Mouse (Mus musculus) intestine, postnatal 0 days (tissue): Measurements from ENCODE around the gene Cox7a2l. TPM values are rescaled to one million over a fixed set of nuclear protein-coding genes. Genes with fewer than 3 reads are reported as not detected.
A peak's percentile ranks its signal among the peaks of the same experiment; 100 is the strongest.

Experiments used
- ATAC-seq: fragments of 200-750 bp; cut with Nextera tagmentation; 2 replicates; pipeline ENCODE4 v1.8.0; 2017; ENCODE audit warnings: mild to moderate bottlenecking, moderate TSS enrichment, moderate library complexity
- H3K27ac ChIP-seq: fragments of 300-500 bp; sonication (generic); 2 replicates; pipeline ENCODE4 v1.5.1; 2014; ENCODE audit warnings: mild to moderate bottlenecking, low read depth, low read length, moderate library complexity
- H3K27me3 ChIP-seq: fragments of 300-500 bp; sonication (generic); replicated peaks from 2 replicates; pipeline ENCODE4 v1.6.1; 2014; ENCODE audit warnings: low read length, mixed read lengths; ENCODE audit not compliant: control insufficient read depth, insufficient read depth
- H3K36me3 ChIP-seq: fragments of 300-500 bp; sonication (generic); 2 replicates; pipeline ENCODE4 v1.6.1; 2014; ENCODE audit warnings: mild to moderate bottlenecking, moderate library complexity; ENCODE audit not compliant: control insufficient read depth, insufficient read depth
- H3K4me1 ChIP-seq: fragments of 300-500 bp; sonication (generic); replicated peaks from 2 replicates; pipeline ENCODE4 v1.6.1; 2014; ENCODE audit warnings: antibody characterized with exemption, low read length, mixed read lengths; ENCODE audit not compliant: control insufficient read depth, insufficient read depth
- H3K4me2 ChIP-seq: fragments of 300-500 bp; sonication (generic); replicated peaks from 2 replicates; pipeline ENCODE4 v1.6.1; 2014; ENCODE audit warnings: low read depth, mild to moderate bottlenecking, moderate library complexity
- H3K4me3 ChIP-seq: fragments of 300-500 bp; sonication (generic); 2 replicates; pipeline ENCODE4 v1.5.1; 2014; ENCODE audit warnings: low read depth, low read length
- H3K9ac ChIP-seq: fragments of 300-500 bp; sonication (generic); 2 replicates; pipeline ENCODE4 v1.6.1; 2014; ENCODE audit warnings: mild to moderate bottlenecking, low read depth, low read length
- H3K9me3 ChIP-seq: fragments of 300-500 bp; sonication (generic); 2 replicates; pipeline ENCODE4 v1.6.1; 2016; ENCODE audit warnings: mixed run types; ENCODE audit not compliant: control insufficient read depth
- CTCF ChIP-seq: sonication (generic); IDR thresholded peaks from 2 replicates; pipeline ENCODE4 v1.5.1; 2016; ENCODE audit warnings: low read depth, mild to moderate bottlenecking, control low read depth, antibody characterized with exemption, moderate library complexity
- WGBS: fragments of 180-500 bp; shearing (Covaris S2); extraction: QIAGEN DNeasy Blood & Tissue Kit; methylation state at CpG from one replicate; pipeline ENCODE4 v1.1.7; 2014; 5-methylcytosine and 5-hydroxymethylcytosine counted together
- polyA plus RNA-seq: library from polyadenylated mRNA; unstranded; fragments of >200 nt; fragmentation: Nextera tagmentation; extraction: Ambion mirVana; gene quantifications from 2 replicates; pipeline ENCODE4 v1.2.1, GENCODE M21; 2015

Cox7a2l gene
- polyA plus RNA-seq, 1 experiment from 2014 or later, result 226 TPM

DNA sequence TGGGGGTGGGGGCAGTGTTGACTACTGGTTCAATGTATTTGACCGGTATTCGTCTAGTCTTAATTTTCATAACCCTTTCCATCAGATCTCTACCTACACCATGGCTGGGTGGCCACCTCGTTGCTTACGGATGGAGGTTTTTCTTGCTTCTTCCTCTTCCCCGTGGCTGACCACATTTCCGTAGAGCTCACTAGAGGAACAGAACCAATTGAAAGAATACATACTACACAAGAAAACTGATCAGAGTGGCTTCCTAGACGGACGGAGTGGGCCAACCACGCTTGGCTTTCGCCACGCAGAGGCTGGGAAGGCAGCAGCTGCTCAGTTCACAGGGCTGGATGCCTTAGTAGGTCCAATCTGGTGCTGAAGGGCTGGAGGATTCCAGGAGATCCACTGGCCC, 38.7 kb upstream of the Cox7a2l start:
- no peaks in the 10 kb centered on the region for H3K9me3 ChIP-seq
- ATAC-seq, result no peak
- no peak overlapping the region for H3K4me2 ChIP-seq
- no peak for TF ChIP-seq CTCF
- H3K27me3 ChIP-seq, result no peaks in the 10 kb centered on the region
- WGBS, result 91% methylated on average over 11 of the region's 11 CpGs
- H3K4me1 ChIP-seq, result no peaks in the 10 kb centered on the region
- H3K9ac ChIP-seq, result no peak overlapping the region
- no peak overlapping the region for H3K27ac ChIP-seq
- H3K36me3 ChIP-seq, result no peaks in the 10 kb centered on the region
- H3K4me3 ChIP-seq, result no peak overlapping the region

DNA sequence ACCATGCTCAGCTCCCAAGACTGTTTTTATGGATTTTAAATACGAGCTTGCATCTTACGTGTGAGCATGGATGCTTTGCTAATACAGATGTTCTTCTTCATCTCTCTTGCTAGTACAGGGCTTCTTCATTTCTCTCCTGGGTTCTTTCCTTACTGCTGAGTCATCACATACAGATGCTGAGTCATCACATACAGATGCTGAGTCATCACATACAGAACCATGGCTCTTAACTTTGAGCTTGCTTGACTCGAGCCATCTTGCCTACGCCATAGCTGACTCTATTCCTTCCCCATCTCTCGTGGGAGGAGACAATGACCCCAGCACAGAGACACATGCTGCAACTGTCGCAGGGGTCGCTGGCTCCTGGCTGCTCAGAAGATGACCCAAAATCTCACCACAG, 37.9 kb upstream of the Cox7a2l start:
- H3K36me3 ChIP-seq, result no peaks in the 10 kb centered on the region

DNA sequence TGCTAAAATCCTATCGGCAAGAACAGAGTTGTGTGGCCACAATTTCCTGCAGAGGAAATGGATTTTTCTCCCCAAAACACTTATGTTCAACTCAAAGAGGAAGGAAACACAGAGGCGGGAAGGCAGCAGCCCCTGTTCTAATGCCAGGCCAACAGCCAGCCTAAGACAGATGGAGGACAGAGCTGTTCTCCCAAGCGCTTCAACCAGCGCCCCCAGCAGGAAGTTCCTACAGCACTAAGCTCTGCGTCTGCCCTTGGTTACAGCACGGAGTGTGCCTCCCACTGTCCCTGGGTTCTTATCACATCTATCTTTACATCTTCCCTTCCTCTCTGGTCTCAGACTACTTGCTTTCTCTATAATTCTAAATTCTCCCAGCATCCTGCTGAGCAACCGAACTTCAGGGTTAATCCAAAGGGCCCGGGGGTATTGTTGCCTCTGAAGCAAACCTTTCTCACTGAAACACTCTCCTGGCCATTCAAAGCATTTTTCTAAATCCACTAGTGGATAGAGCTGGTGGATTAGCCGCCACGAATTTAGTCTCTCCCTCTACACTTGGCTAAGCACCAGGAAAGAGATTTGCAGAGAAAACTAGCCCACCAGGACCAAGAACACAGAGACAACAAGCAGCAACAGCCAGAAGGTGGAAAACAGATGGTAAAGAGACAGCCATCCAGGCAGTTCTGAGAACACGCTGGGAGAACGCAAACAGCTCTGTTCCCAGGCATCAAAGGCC, 31.5 kb upstream of the Cox7a2l start:
- Histone ChIP-seq H3K4me3 (no peak overlapping the region), H3K27ac (no peak overlapping the region), H3K9me3 (no peaks in the 10 kb centered on the region), H3K4me2 (no peak overlapping the region), H3K27me3 (peaks cover 20% of the 10 kb centered on the region; the same call in 1 of the 2 replicates), H3K4me1 (no peaks in the 10 kb centered on the region), H3K9ac (no peak overlapping the region), H3K36me3 (no peaks in the 10 kb centered on the region)
- no peak for ATAC-seq
- WGBS, result 45% methylated on average over 12 of the region's 12 CpGs
- TF ChIP-seq CTCF, result peak; percentile 40

More for the DNA sequence above, 37.9 kb upstream of the Cox7a2l start:
- WGBS, result 91% methylated on average over 7 of the region's 7 CpGs
- TF ChIP-seq CTCF, result no peak
- Histone ChIP-seq H3K9ac (no peak overlapping the region), H3K27me3 (no peaks in the 10 kb centered on the region), H3K27ac (no peak overlapping the region), H3K4me2 (no peak overlapping the region), H3K9me3 (no peaks in the 10 kb centered on the region), H3K4me1 (no peaks in the 10 kb centered on the region), H3K4me3 (no peak overlapping the region)
- no peak for ATAC-seq

DNA sequence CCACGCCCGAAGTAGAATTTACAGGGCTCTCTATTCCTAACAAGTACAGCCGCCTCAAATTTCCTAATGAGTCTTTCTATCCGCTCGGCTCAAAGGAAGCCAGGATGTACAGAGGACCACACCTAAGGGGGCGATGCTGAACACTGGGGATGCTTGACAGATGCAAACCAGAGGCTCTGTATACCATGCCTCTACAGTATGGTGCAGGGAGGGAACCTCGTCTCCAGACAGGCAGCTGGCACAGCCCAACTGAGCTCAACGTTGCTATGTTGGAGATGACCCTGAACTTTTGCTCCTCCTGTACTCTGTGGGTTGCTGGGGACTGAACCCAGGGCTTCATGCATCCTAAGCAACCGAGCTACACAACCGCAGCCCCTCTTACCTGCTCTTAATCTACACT, 30.0 kb upstream of the Cox7a2l start:
- no peaks in the 10 kb centered on the region for H3K36me3 ChIP-seq
- H3K9me3 ChIP-seq, result no peaks in the 10 kb centered on the region
- no peaks in the 10 kb centered on the region for H3K4me1 ChIP-seq
- H3K4me3 ChIP-seq, result no peak overlapping the region
- H3K27ac ChIP-seq, result no peak overlapping the region
- no peak for ATAC-seq
- WGBS, result 55% methylated on average over 10 of the region's 10 CpGs
- H3K4me2 ChIP-seq, result no peak overlapping the region
- H3K9ac ChIP-seq, result no peak overlapping the region
- peaks cover 20% of the 10 kb centered on the region; the same call in 1 of the 2 replicates for H3K27me3 ChIP-seq
- no peak for TF ChIP-seq CTCF

DNA sequence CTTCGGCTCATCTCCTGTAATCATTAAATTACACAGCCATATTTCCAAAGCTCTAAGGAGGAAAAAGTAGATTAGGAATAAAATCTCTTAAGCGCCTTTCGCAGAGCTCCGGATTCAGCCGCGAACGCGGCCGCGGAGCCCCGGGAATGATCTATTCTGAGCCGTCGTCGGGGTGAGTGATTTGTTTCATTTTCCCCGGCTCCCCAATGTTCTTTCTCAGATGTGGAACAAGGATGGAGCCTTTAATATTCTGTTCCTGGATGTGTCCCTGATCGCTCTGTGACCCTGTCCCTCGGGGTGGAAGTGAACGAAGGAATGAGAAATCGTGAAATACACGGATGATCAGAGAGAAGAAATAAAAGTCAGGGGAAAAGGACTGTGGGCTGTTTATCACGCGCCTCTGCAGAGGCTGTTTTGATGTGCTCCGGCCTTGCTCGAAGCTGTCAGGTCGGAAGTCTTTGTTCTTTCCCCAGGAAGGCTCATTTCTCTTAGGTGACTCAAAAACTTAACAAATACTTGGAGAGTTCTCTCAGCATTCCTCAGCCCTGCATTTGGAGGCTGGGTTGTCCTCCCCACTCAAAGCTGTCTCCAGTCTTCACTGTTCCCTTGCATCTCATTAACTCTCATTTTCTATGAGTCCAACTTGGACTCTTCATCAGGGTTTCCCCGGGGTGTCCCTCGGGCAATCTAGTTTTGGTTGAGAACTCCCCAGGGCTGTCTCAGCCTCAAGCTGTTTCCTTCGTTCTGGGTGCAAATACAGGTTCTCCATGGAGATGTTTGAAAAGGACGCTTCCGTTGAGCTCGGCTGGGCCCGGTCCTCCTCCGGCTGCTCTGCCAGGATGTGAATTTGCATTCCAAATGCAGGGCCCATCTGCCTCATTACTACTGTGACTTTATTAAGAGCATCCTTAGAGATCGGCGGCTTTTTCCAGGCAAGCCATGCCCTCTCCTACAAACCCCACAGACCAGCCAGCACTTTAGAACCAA, 28.9 kb upstream of the Cox7a2l start:
- WGBS, result 13% methylated on average over 35 of the region's 35 CpGs
- Histone ChIP-seq H3K4me3 (peak overlapping the region; percentile 31), H3K27ac (no peak overlapping the region), H3K4me1 (no peaks in the 10 kb centered on the region), H3K9ac (no peak overlapping the region), H3K36me3 (no peaks in the 10 kb centered on the region), H3K27me3 (peaks cover 20% of the 10 kb centered on the region; the same call in 1 of the 2 replicates), H3K9me3 (no peaks in the 10 kb centered on the region), H3K4me2 (peak overlapping the region; percentile 57)
- no peak for TF ChIP-seq CTCF
- ATAC-seq, result no peak

DNA sequence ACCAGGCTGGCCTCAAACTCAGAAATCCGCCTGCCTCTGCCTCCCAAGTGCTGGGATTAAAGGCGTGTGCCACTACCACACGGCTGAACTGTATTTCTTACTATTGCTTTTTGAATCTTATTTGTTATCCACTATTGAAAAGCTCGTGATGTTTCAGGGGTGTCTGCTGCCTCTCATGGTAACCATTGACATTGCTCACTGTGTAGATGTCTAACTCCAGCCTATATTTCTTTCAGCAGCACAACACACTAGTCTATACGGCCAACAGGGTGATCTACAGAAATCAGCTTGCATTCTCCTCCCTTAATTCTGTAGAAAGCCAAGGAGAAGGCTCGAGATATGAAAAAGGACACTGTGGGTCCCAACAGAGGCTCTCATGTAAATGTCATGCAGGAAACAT, 28.1 kb upstream of the Cox7a2l start:
- ATAC-seq, result no peak
- Histone ChIP-seq H3K9ac (no peak overlapping the region), H3K4me2 (peak overlapping the region; percentile 57), H3K36me3 (no peaks in the 10 kb centered on the region), H3K4me3 (peak overlapping the region; percentile 31), H3K9me3 (no peaks in the 10 kb centered on the region), H3K27ac (no peak overlapping the region), H3K27me3 (peaks cover 20% of the 10 kb centered on the region; the same call in 1 of the 2 replicates), H3K4me1 (no peaks in the 10 kb centered on the region)
- TF ChIP-seq CTCF, result peak; percentile 34; the same call in 1 of the 2 replicates
- 79% methylated on average over 6 of the region's 6 CpGs for WGBS
